Mouse (Mus musculus) myocyte (in vitro differentiated cells): ENCODE measurements around the gene Acot5. TPM values are rescaled to one million over a fixed set of nuclear protein-coding genes. Genes with fewer than 3 reads are reported as not detected.
"Not testable (repeated sequence)": the region's sequence is repeated elsewhere in the genome, so short reads cannot be mapped to it uniquely, and the experiment has no call there.

Experiments used
- H3K27me3 ChIP-seq: one replicate; pipeline ENCODE4 v1.6.1; 2011; ENCODE audit not compliant: control insufficient read depth, insufficient read depth, insufficient read length
- H3K36me3 ChIP-seq: one replicate; pipeline ENCODE4 v1.6.1; 2011; ENCODE audit not compliant: control insufficient read depth, insufficient read depth
- H3K4me2 ChIP-seq: one replicate; pipeline ENCODE4 v1.6.1; 2011; ENCODE audit warnings: low read depth, control low read depth
- H3K4me3 ChIP-seq: one replicate; pipeline ENCODE4 v1.5.1; 2011; ENCODE audit warnings: mild to moderate bottlenecking, control low read depth, moderate library complexity
- H3K79me2 ChIP-seq: one replicate; pipeline ENCODE4 v1.6.1; 2011; ENCODE audit not compliant: control insufficient read depth, insufficient read depth
- H3ac ChIP-seq: one replicate; pipeline ENCODE4 v1.6.1; 2011; ENCODE audit not compliant: control insufficient read depth, insufficient read length
- CEBPB ChIP-seq: IDR thresholded peaks from 2 replicates; pipeline ENCODE4 v1.6.1; 2011; ENCODE audit warnings: mild to moderate bottlenecking, moderate library complexity; ENCODE audit not compliant: poor library complexity, insufficient read depth, severe bottlenecking
- E2F4 ChIP-seq: IDR thresholded peaks from one replicate; pipeline ENCODE4 v1.6.1; 2011; ENCODE audit warnings: mild to moderate bottlenecking, control low read depth, moderate library complexity; ENCODE audit not compliant: insufficient read depth
- MAX ChIP-seq: IDR thresholded peaks from one replicate; pipeline ENCODE4 v1.6.1; 2011; ENCODE audit warnings: low read depth, mild to moderate bottlenecking, control low read depth
- MYOD1 ChIP-seq, 3 experiments: IDR thresholded peaks; one replicate each; pipeline ENCODE4 v1.6.1; 2011; ENCODE audit warnings: control low read depth in 2 of 3, low read depth in 2 of 3, mild to moderate bottlenecking in 2 of 3, moderate library complexity in 1 of 3; ENCODE audit not compliant: insufficient read length in 2 of 3, control insufficient read depth in 1 of 3
- MYOG ChIP-seq, 3 experiments: IDR thresholded peaks; one replicate each; pipeline ENCODE4 v1.6.1; 2011; ENCODE audit warnings: control low read depth in 2 of 3, low read depth in 2 of 3, mild to moderate bottlenecking in 2 of 3; ENCODE audit not compliant: insufficient read length in 2 of 3, control insufficient read depth in 1 of 3, insufficient read depth in 1 of 3
- POLR2A ChIP-seq: IDR thresholded peaks from one replicate; pipeline ENCODE4 v1.6.1; 2011; ENCODE audit warnings: low read depth, mild to moderate bottlenecking, control low read depth, moderate library complexity; ENCODE audit not compliant: insufficient read length
- POLR2AphosphoS2 ChIP-seq: IDR thresholded peaks from one replicate; pipeline ENCODE4 v1.6.1; 2011; ENCODE audit warnings: low read depth, control low read depth; ENCODE audit not compliant: insufficient read length
- REST ChIP-seq: IDR thresholded peaks from one replicate; pipeline ENCODE4 v1.6.1; 2011; ENCODE audit warnings: mild to moderate bottlenecking, control low read depth, moderate library complexity; ENCODE audit not compliant: insufficient read depth, insufficient read length
- SRF ChIP-seq: IDR thresholded peaks from one replicate; pipeline ENCODE4 v1.6.1; 2011; ENCODE audit warnings: low read depth; ENCODE audit not compliant: control insufficient read depth, insufficient read length
- TCF12 ChIP-seq: IDR thresholded peaks from one replicate; pipeline ENCODE4 v1.6.1; 2011; ENCODE audit warnings: mild to moderate bottlenecking, control low read depth; ENCODE audit not compliant: poor library complexity, insufficient read depth, severe bottlenecking
- TCF3 ChIP-seq: IDR thresholded peaks from one replicate; pipeline ENCODE4 v1.6.1; 2011; ENCODE audit warnings: low read depth, control low read depth; ENCODE audit not compliant: insufficient read length
- USF1 ChIP-seq: IDR thresholded peaks from one replicate; pipeline ENCODE4 v1.6.1; 2011; ENCODE audit warnings: low read depth, mild to moderate bottlenecking, control low read depth, moderate library complexity
- polyA plus RNA-seq: library from polyadenylated mRNA; unstranded; fragments of >200 nt; fragmentation: generic; extraction: Trizol; gene quantifications from one replicate; pipeline ENCODE4 v1.2.1, GENCODE M21; 2012; ENCODE audit warnings: missing spikeins

Gene Acot5
- polyA plus RNA-seq, 1 experiment: not detected

DNA sequence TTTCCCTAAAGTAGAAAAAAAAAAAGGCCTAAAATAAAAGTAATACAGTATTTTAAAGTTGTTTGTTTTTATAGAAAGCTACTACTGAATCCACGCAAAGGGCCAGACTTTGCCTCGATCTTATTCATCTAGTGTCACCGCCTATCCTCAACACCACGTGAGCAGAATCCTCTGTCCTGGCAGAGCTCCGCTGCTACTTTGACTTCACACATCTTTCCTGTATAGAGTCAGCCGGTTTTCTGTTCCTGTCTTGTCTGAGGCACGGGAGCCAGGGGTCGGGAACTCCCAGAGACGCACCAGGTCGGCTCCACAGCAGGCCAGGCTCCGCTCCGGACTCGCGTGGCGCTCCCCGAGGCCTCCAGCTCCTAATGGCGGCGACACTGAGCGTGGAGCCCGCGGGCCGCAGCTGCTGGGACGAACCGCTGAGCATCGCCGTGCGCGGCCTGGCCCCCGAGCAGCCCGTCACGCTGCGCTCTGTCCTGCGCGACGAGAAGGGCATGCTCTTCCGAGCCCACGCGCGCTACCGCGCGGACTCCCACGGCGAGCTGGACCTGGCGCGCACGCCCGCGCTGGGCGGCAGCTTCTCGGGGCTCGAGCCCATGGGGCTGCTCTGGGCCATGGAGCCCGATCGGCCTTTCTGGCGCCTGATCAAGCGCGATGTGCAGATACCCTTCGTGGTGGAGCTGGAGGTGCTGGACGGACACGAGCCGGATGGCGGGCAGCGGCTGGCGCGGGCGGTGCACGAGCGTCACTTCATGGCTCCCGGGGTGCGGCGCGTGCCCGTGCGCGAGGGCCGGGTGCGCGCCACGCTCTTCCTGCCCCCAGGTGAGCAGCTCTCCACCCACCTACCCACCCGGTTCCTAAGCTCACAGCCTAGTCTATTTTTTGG lies 31.7 kb downstream of the Acot5 start, which contains the start of gene Acot6:
Gene Acot6 (plus strand): TSS at position 51 of the 889 bp plus-strand sequence.
- peak within 1 kb of the TSS; percentile 14 for H3K4me3 ChIP-seq
- not testable (repeated sequence) for H3K36me3 ChIP-seq, H3K27me3 ChIP-seq, H3K79me2 ChIP-seq
- H3ac ChIP-seq: peak within 1 kb of the TSS; percentile 22
- peak within 1 kb of the TSS; percentile 61 for H3K4me2 ChIP-seq
- TF ChIP-seq USF1: peak; percentile 53
- TF ChIP-seq MYOD1 (IDR thresholded peaks at IDR 0.05; ENCODE audit: control insufficient read depth in 1 of 3, insufficient read length in 2 of 3, low read depth in 2 of 3): peak in 1 of 3 experiments; percentile 17

DNA sequence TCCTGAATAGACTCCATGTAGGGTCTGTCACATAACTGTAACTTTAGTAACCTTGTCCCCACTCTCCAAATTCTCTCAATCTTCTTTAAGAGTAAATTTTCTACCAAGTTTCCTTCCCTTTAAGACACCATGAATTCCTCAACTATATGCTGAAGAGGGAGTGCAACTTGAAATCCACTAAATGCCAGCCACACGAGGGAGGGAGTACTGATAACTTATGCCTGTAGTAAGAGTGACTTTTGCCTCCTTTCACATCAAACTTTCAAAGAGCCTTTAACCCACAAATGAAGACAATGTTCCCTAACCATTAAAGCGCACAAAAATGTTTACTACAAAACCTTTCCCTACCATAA lies 32.3 kb downstream of the Acot5 start:
- H3K36me3 ChIP-seq: no peaks in the 10 kb centered on the region
- H3K27me3 ChIP-seq: no peaks in the 10 kb centered on the region
- H3ac ChIP-seq: peak overlapping the region; percentile 22
- TF ChIP-seq SRF (no peak), POLR2A (no peak), USF1 (no peak), E2F4 (no peak), POLR2AphosphoS2 (no peak), MAX (no peak), TCF3 (no peak), TCF12 (no peak), MYOD1 (IDR thresholded peaks at IDR 0.05; ENCODE audit: control insufficient read depth in 1 of 3, insufficient read length in 2 of 3, low read depth in 2 of 3) (no peak), REST (no peak), MYOG (IDR thresholded peaks at IDR 0.05; ENCODE audit: control insufficient read depth in 1 of 3, insufficient read depth in 1 of 3, insufficient read length in 2 of 3, low read depth in 2 of 3) (no peak), CEBPB (no peak)
- peak overlapping the region; percentile 61 for H3K4me2 ChIP-seq
- no peak overlapping the region for H3K4me3 ChIP-seq
- H3K79me2 ChIP-seq: no peaks in the 10 kb centered on the region

DNA sequence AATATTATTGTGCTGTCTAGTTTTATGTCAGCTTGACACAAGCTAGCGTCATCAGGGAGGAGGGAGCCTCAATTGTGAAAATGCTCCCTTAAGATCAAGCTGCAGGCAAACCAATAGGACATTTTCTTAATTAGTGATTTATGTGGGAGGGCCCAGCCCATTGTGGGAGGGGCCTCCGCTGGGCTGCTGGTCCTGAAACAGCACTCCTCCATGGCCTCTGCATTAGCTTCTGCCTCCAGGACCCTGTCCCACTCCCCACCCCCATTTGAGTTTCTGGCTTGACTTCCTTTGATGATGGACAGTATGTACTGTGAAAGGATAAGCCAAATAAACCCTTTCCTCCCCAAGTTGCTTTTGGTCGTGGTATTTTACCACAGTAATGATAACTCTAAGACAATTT lies 37.9 kb downstream of the Acot5 start:
- TF ChIP-seq MYOG (IDR thresholded peaks at IDR 0.05; ENCODE audit: control insufficient read depth in 1 of 3, insufficient read depth in 1 of 3, insufficient read length in 2 of 3, low read depth in 2 of 3) (no peak), TCF12 (no peak), SRF (no peak), POLR2AphosphoS2 (no peak), MYOD1 (IDR thresholded peaks at IDR 0.05; ENCODE audit: control insufficient read depth in 1 of 3, insufficient read length in 2 of 3, low read depth in 2 of 3) (no peak), MAX (no peak), USF1 (no peak), POLR2A (no peak), REST (no peak), TCF3 (no peak), CEBPB (no peak), E2F4 (no peak)
- H3K4me2 ChIP-seq: no peak overlapping the region

DNA sequence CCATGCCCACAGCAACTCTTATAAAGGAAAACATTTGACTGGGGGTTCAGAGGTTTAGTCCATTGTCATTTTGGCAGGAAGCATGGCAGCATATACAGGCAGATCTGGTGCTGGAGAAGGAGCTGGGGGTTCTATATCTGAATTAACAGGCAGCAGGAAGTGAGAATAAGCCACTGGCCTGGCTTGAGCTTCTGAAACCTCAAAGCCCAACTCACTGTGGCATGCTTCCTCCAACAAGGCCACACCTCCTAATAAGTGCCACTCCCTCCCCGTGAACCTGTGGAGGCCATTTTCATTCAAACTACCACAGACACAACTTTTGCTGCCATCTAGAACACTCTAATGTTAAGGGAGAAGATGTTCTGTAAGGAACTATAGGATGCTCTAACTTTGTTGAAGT lies 38.6 kb downstream of the Acot5 start:
- no peaks in the 10 kb centered on the region for H3K36me3 ChIP-seq
- no peak overlapping the region for H3K4me3 ChIP-seq
- no peaks in the 10 kb centered on the region for H3K27me3 ChIP-seq
- H3K79me2 ChIP-seq: no peaks in the 10 kb centered on the region
- no peak overlapping the region for H3K4me2 ChIP-seq
- no peak overlapping the region for H3ac ChIP-seq
- no peak for TF ChIP-seq TCF3

More for the DNA sequence above, 37.9 kb downstream of the Acot5 start:
- Histone ChIP-seq H3ac (no peak overlapping the region), H3K79me2 (no peaks in the 10 kb centered on the region), H3K27me3 (no peaks in the 10 kb centered on the region), H3K4me3 (no peak overlapping the region), H3K36me3 (no peaks in the 10 kb centered on the region)

DNA sequence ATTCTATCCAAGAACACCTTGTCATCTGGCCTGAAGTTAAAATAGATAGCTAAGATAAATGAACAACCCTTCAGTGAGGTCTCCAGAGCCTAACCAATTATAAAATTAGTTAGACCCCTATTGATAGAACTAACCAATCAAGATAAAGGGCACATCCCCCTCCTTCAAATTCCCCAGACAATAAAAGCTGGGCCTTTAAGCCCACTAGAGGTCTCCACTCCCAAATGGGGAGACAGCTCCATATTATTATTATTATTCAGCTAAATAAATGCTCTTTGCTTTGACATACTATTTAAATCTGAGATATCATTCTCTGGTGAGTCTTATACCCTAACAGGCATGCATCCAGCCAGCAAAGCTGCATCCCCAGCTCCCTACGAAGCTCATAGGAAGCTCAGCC lies 40.8 kb downstream of the Acot5 start:
- Histone ChIP-seq H3K4me2 (no peak overlapping the region), H3K4me3 (no peak overlapping the region), H3K36me3 (no peaks in the 10 kb centered on the region), H3ac (no peak overlapping the region), H3K79me2 (peaks cover 4% of the 10 kb centered on the region), H3K27me3 (no peaks in the 10 kb centered on the region)
- no peak for TF ChIP-seq TCF12
- no peak for TF ChIP-seq USF1
- no peak for TF ChIP-seq MAX
- TF ChIP-seq POLR2AphosphoS2: no peak
- TF ChIP-seq E2F4: no peak
- no peak for TF ChIP-seq TCF3
- TF ChIP-seq REST: no peak
- TF ChIP-seq MYOD1 (IDR thresholded peaks at IDR 0.05; ENCODE audit: control insufficient read depth in 1 of 3, insufficient read length in 2 of 3, low read depth in 2 of 3): no peak
- no peak for TF ChIP-seq SRF
- no peak for TF ChIP-seq POLR2A
- no peak for TF ChIP-seq MYOG (IDR thresholded peaks at IDR 0.05; ENCODE audit: control insufficient read depth in 1 of 3, insufficient read depth in 1 of 3, insufficient read length in 2 of 3, low read depth in 2 of 3)
- no peak for TF ChIP-seq CEBPB
